Mouse (Mus musculus) stomach, embryonic 16.5 days (tissue): ENCODE measurements at regions not wholly inside any gene's neighbourhood (a gene's known extent, or its start where the extent isn't known, plus 50 kb on each side); places are given as distances from the start of the nearest gene placed in this dataset.

Experiments used
- ATAC-seq: fragments of 200-750 bp; cut with Nextera tagmentation; 2 replicates; pipeline ENCODE4 v1.8.0; 2017; ENCODE audit warnings: moderate number of reproducible peaks, moderate TSS enrichment; ENCODE audit not compliant: insufficient read depth, low FRiP score
- H3K27ac ChIP-seq: fragments of 300-500 bp; sonication (generic); 2 replicates; pipeline ENCODE4 v1.5.1; 2014; ENCODE audit warnings: low read length
- H3K27me3 ChIP-seq: fragments of 300-500 bp; sonication (generic); 2 replicates; pipeline ENCODE4 v1.6.1; 2014; ENCODE audit warnings: low read length, control low read depth, mixed read lengths; ENCODE audit not compliant: control insufficient read depth, insufficient read depth
- H3K36me3 ChIP-seq: fragments of 300-500 bp; sonication (generic); 2 replicates; pipeline ENCODE4 v1.6.1; 2014; ENCODE audit warnings: low read length; ENCODE audit not compliant: control insufficient read depth, insufficient read depth
- H3K4me1 ChIP-seq: fragments of 300-500 bp; sonication (generic); 2 replicates; pipeline ENCODE4 v1.6.1; 2014; ENCODE audit warnings: low read length, control low read depth, mixed read lengths; ENCODE audit not compliant: control insufficient read depth, insufficient read depth
- H3K4me2 ChIP-seq: fragments of 300-500 bp; sonication (generic); 2 replicates; pipeline ENCODE4 v1.6.1; 2014; ENCODE audit warnings: low read depth, low read length, mixed read lengths
- H3K4me3 ChIP-seq: fragments of 300-500 bp; sonication (generic); replicated peaks from 2 replicates; pipeline ENCODE4 v1.5.1; 2014; ENCODE audit warnings: mild to moderate bottlenecking, low read length
- H3K9ac ChIP-seq: fragments of 300-500 bp; sonication (generic); 2 replicates; pipeline ENCODE4 v1.6.1; 2014; ENCODE audit warnings: low read length
- H3K9me3 ChIP-seq: fragments of 300-500 bp; sonication (generic); replicated peaks from 2 replicates; pipeline ENCODE4 v1.6.1; 2016; ENCODE audit warnings: low read length, control low read depth; ENCODE audit not compliant: control insufficient read depth
- WGBS: fragments of 180-500 bp; shearing (Covaris S2); extraction: QIAGEN DNeasy Blood & Tissue Kit; methylation state at CpG from one replicate; pipeline ENCODE4 v1.1.7; 2014; 5-methylcytosine and 5-hydroxymethylcytosine counted together

GRCm38 (mm10) chr12:25355217-25355616, 258.3 kb upstream of the Id2 start:
- WGBS, result 63% methylated on average over 1 of the region's 1 CpGs
- H3K4me1 ChIP-seq, result no peaks in the 10 kb centered on the region
- no peaks in the 10 kb centered on the region for H3K27me3 ChIP-seq
- H3K27ac ChIP-seq, result no peak overlapping the region
- no peaks in the 10 kb centered on the region for H3K9me3 ChIP-seq
- no peak overlapping the region for H3K4me3 ChIP-seq
- H3K36me3 ChIP-seq, result no peaks in the 10 kb centered on the region
- no peak overlapping the region for H3K9ac ChIP-seq
- H3K4me2 ChIP-seq, result no peak overlapping the region
- ATAC-seq, result no peak

GRCm38 (mm10) chr12:25353402-25353896, 256.5 kb upstream of the Id2 start:
- 76% methylated on average over 10 of the region's 10 CpGs for WGBS
- H3K27me3 ChIP-seq, result no peaks in the 10 kb centered on the region
- ATAC-seq, result no peak
- H3K36me3 ChIP-seq, result no peaks in the 10 kb centered on the region
- no peak overlapping the region for H3K4me3 ChIP-seq
- H3K4me2 ChIP-seq, result no peak overlapping the region
- no peaks in the 10 kb centered on the region for H3K9me3 ChIP-seq
- no peak overlapping the region for H3K9ac ChIP-seq
- no peaks in the 10 kb centered on the region for H3K4me1 ChIP-seq
- H3K27ac ChIP-seq, result no peak overlapping the region

GRCm38 (mm10) chr12:25352160-25352559, 255.2 kb upstream of the Id2 start:
- no peak for ATAC-seq

GRCm38 (mm10) chr12:25344354-25344753, 247.4 kb upstream of the Id2 start:
- Histone ChIP-seq H3K9me3 (no peaks in the 10 kb centered on the region), H3K9ac (no peak overlapping the region), H3K27me3 (no peaks in the 10 kb centered on the region), H3K4me3 (no peak overlapping the region), H3K4me2 (no peak overlapping the region), H3K36me3 (no peaks in the 10 kb centered on the region), H3K27ac (no peak overlapping the region), H3K4me1 (no peaks in the 10 kb centered on the region)
- no peak for ATAC-seq
- 68% methylated on average over 17 of the region's 17 CpGs for WGBS

More at GRCm38 (mm10) chr12:25352160-25352559, 255.2 kb upstream of the Id2 start:
- H3K4me1 ChIP-seq, result no peaks in the 10 kb centered on the region
- H3K27me3 ChIP-seq, result no peaks in the 10 kb centered on the region
- no peaks in the 10 kb centered on the region for H3K36me3 ChIP-seq
- H3K9ac ChIP-seq, result no peak overlapping the region
- no peak overlapping the region for H3K4me2 ChIP-seq
- no peaks in the 10 kb centered on the region for H3K9me3 ChIP-seq
- H3K4me3 ChIP-seq, result no peak overlapping the region
- H3K27ac ChIP-seq, result no peak overlapping the region

GRCm38 (mm10) chr12:25338771-25339170, 241.8 kb upstream of the Id2 start:
- Histone ChIP-seq H3K36me3 (no peaks in the 10 kb centered on the region), H3K27ac (no peak overlapping the region), H3K4me3 (no peak overlapping the region), H3K4me2 (no peak overlapping the region), H3K4me1 (no peaks in the 10 kb centered on the region), H3K9ac (no peak overlapping the region), H3K27me3 (no peaks in the 10 kb centered on the region), H3K9me3 (no peaks in the 10 kb centered on the region)
- ATAC-seq, result no peak
- WGBS, result 50% methylated on average over 1 of the region's 1 CpGs

GRCm38 (mm10) chr12:25335930-25336329, 239.0 kb upstream of the Id2 start:
- no peaks in the 10 kb centered on the region for H3K36me3 ChIP-seq
- no peaks in the 10 kb centered on the region for H3K4me1 ChIP-seq
- ATAC-seq, result no peak
- H3K27me3 ChIP-seq, result no peaks in the 10 kb centered on the region
- H3K4me3 ChIP-seq, result no peak overlapping the region
- H3K9ac ChIP-seq, result no peak overlapping the region
- H3K27ac ChIP-seq, result no peak overlapping the region
- no peak overlapping the region for H3K4me2 ChIP-seq
- WGBS, result 64% methylated on average over 2 of the region's 2 CpGs
- no peaks in the 10 kb centered on the region for H3K9me3 ChIP-seq

- Histone ChIP-seq H3K4me2 (no peak overlapping the region), H3K27ac (no peak overlapping the region), H3K4me1 (no peaks in the 10 kb centered on the region), H3K9me3 (no peaks in the 10 kb centered on the region), H3K4me3 (no peak overlapping the region), H3K36me3 (no peaks in the 10 kb centered on the region), H3K9ac (no peak overlapping the region), H3K27me3 (no peaks in the 10 kb centered on the region)
- WGBS, result 71% methylated on average over 5 of the region's 5 CpGs
- no peak for ATAC-seq
Observed at GRCm38 (mm10) chr12:25335069-25335468, 238.1 kb upstream of the Id2 start.

GRCm38 (mm10) chr12:25332384-25333035, 235.6 kb upstream of the Id2 start:
- Histone ChIP-seq H3K27me3 (no peaks in the 10 kb centered on the region), H3K9ac (no peak overlapping the region), H3K4me1 (no peaks in the 10 kb centered on the region), H3K27ac (no peak overlapping the region), H3K36me3 (no peaks in the 10 kb centered on the region), H3K4me3 (no peak overlapping the region), H3K4me2 (no peak overlapping the region), H3K9me3 (no peaks in the 10 kb centered on the region)
- no peak for ATAC-seq
- WGBS, result 86% methylated on average over 11 of the region's 11 CpGs

GRCm38 (mm10) chr12:25330004-25330708, 233.2 kb upstream of the Id2 start:
- H3K9ac ChIP-seq, result no peak overlapping the region
- ATAC-seq, result no peak
- no peak overlapping the region for H3K4me2 ChIP-seq
- H3K9me3 ChIP-seq, result no peaks in the 10 kb centered on the region
- WGBS, result 64% methylated on average over 5 of the region's 5 CpGs
- no peaks in the 10 kb centered on the region for H3K36me3 ChIP-seq
- no peaks in the 10 kb centered on the region for H3K27me3 ChIP-seq
- no peaks in the 10 kb centered on the region for H3K4me1 ChIP-seq
- no peak overlapping the region for H3K4me3 ChIP-seq
- H3K27ac ChIP-seq, result no peak overlapping the region
